12 mouse cellular contexts compared by ENCODE assay signal in genomic region chr5:77269399-77269798, GRCm38 (mm10). TPM values are rescaled to one million over a fixed set of nuclear protein-coding genes. Genes with fewer than 3 reads are reported as not detected.
DNase-seq lines count a peak whose midpoint lies in the region; ATAC-seq and TF ChIP-seq lines count a peak whose summit lies in the region.
"Had no signal": no experiment of that assay in that cellular context is flagged by ENCODE, and none has a peak within 500 bp of the region (broad histone marks: within the 10 kb centered on the region; RNA-seq: fewer than 3 reads in every experiment).

No protein-coding gene starts in this region.

- H3K4me2 ChIP-seq in heart, postnatal 0 days (ENCODE audit: low read depth, low read length) = no peak overlapping the region
- no peak overlapping the region for H3K4me2 ChIP-seq in midbrain, embryonic 11.5 days
- no peak overlapping the region for H3K4me2 ChIP-seq in midbrain, embryonic 14.5 days (ENCODE audit: low read length)
- H3K4me2 ChIP-seq: hindbrain, embryonic 15.5 days; neural tube, embryonic 15.5 days had no signal

- intact Hi-C loops in heart, postnatal 14 days (cut with DNase I) = no loop called here

- ATAC-seq in heart, postnatal 0 days (ENCODE audit: insufficient read depth, low read depth) = no peak
- ATAC-seq in midbrain, embryonic 11.5 days (ENCODE audit: low FRiP score) = no peak
- ATAC-seq in midbrain, embryonic 14.5 days (ENCODE audit: low FRiP score, low TSS enrichment) = no peak

- no peak for TF ChIP-seq EP300 in heart, postnatal 0 days (IDR thresholded peaks at IDR 0.05; ENCODE audit: low read depth)

- H3K4me1 ChIP-seq in heart, postnatal 0 days (ENCODE audit: control insufficient read depth, insufficient read depth) = peaks cover 16% of the 10 kb centered on the region
- H3K4me1 ChIP-seq in heart, embryonic 10.5 days = peaks cover 9% of the 10 kb centered on the region
- H3K4me1 ChIP-seq in midbrain, embryonic 11.5 days (ENCODE audit: control insufficient read depth, insufficient read depth, low read length) = peaks cover 8% of the 10 kb centered on the region; the same call in 1 of the 2 replicates
- H3K4me1 ChIP-seq in midbrain, embryonic 14.5 days (ENCODE audit: control insufficient read depth, insufficient read depth, low read length) = peaks cover 5% of the 10 kb centered on the region; the same call in 1 of the 2 replicates
- H3K4me1 ChIP-seq in small intestine, adult 2 months (ENCODE audit: control insufficient read depth, insufficient read depth, insufficient read length, low read length) = peaks cover 3% of the 10 kb centered on the region; the same call in 1 of the 2 replicates

- no peaks in the 10 kb centered on the region for H3K9me3 ChIP-seq in heart, postnatal 0 days (replicated peaks; ENCODE audit: control insufficient read depth, low read length)
- H3K9me3 ChIP-seq in heart, embryonic 10.5 days = no peaks in the 10 kb centered on the region
- no peaks in the 10 kb centered on the region for H3K9me3 ChIP-seq in midbrain, embryonic 11.5 days (ENCODE audit: control insufficient read depth, low read length)
- no peaks in the 10 kb centered on the region for H3K9me3 ChIP-seq in midbrain, embryonic 14.5 days (ENCODE audit: control insufficient read depth, low read length)
- H3K9me3 ChIP-seq: hindbrain, embryonic 15.5 days; neural tube, embryonic 15.5 days had no signal

- DNase-seq in heart, postnatal 0 days (ENCODE audit: low spot score) = no peak
- DNase-seq in heart, embryonic 10.5 days (ENCODE audit: low spot score) = no peak
- DNase-seq in midbrain, embryonic 11.5 days (ENCODE audit: low spot score, missing footprints) = peak; percentile 85
- DNase-seq in midbrain, embryonic 14.5 days = no peak
- peak; percentile 26 for DNase-seq in NIH3T3 (ENCODE audit: low read depth)
- DNase-seq in heart, postnatal 14 days = no peak
- DNase-seq in yolk sac, embryonic 10.5 days (ENCODE audit: low spot score) = no peak
- DNase-seq: layer of hippocampus, postnatal 36 days had no signal

- TF ChIP-seq POLR2A in small intestine, adult 2 months (IDR thresholded peaks at IDR 0.05; ENCODE audit: low read depth, low read length) = no peak

- H3K27me3 ChIP-seq in heart, postnatal 0 days (ENCODE audit: control insufficient read depth, insufficient read depth, low read length) = no peaks in the 10 kb centered on the region
- H3K27me3 ChIP-seq in heart, embryonic 10.5 days (ENCODE audit: insufficient read depth, poor library complexity, severe bottlenecking) = no peaks in the 10 kb centered on the region
- H3K27me3 ChIP-seq in midbrain, embryonic 11.5 days (ENCODE audit: control insufficient read depth, insufficient read depth, low read length) = no peaks in the 10 kb centered on the region; the same call in 1 of the 2 replicates
- H3K27me3 ChIP-seq in midbrain, embryonic 14.5 days (ENCODE audit: control insufficient read depth, insufficient read depth, low read length) = no peaks in the 10 kb centered on the region
- no peaks in the 10 kb centered on the region for H3K27me3 ChIP-seq in small intestine, adult 2 months (ENCODE audit: control insufficient read depth, insufficient read depth, low read length)
- H3K27me3 ChIP-seq: hindbrain, embryonic 15.5 days had no signal

- TF ChIP-seq CTCF in heart, postnatal 0 days (IDR thresholded peaks at IDR 0.05; ENCODE audit: low read depth) = peak; percentile 33
- peak; percentile 51; the same call in 1 of the 2 replicates for TF ChIP-seq CTCF in small intestine, adult 2 months (IDR thresholded peaks at IDR 0.05; ENCODE audit: extremely low read depth, insufficient read length, insufficient replicate concordance, low read depth, low read length)

- H3K4me3 ChIP-seq in heart, postnatal 0 days (ENCODE audit: low read depth, low read length) = no peak overlapping the region
- no peak overlapping the region for H3K4me3 ChIP-seq in heart, embryonic 10.5 days
- H3K4me3 ChIP-seq in midbrain, embryonic 11.5 days (ENCODE audit: low read depth, low read length) = no peak overlapping the region
- no peak overlapping the region for H3K4me3 ChIP-seq in midbrain, embryonic 14.5 days (replicated peaks; ENCODE audit: low read depth, low read length)
- H3K4me3 ChIP-seq in small intestine, adult 2 months (ENCODE audit: low read depth, low read length) = no peak overlapping the region
- H3K4me3 ChIP-seq: hindbrain, embryonic 15.5 days; neural tube, embryonic 15.5 days had no signal

- no peak overlapping the region for H3K27ac ChIP-seq in heart, postnatal 0 days (ENCODE audit: low read depth)
- no peak overlapping the region for H3K27ac ChIP-seq in heart, embryonic 10.5 days
- no peak overlapping the region for H3K27ac ChIP-seq in midbrain, embryonic 11.5 days (ENCODE audit: low read depth, low read length)
- H3K27ac ChIP-seq in midbrain, embryonic 14.5 days (replicated peaks; ENCODE audit: low read depth, low read length) = no peak overlapping the region
- H3K27ac ChIP-seq in small intestine, adult 2 months (ENCODE audit: insufficient read depth, low read depth, low read length) = no peak overlapping the region
- H3K27ac ChIP-seq: hindbrain, embryonic 15.5 days; neural tube, embryonic 15.5 days had no signal

- H3K36me3 ChIP-seq in heart, postnatal 0 days (replicated peaks; ENCODE audit: control insufficient read depth, insufficient read depth, low read length) = peaks cover 35% of the 10 kb centered on the region
- peaks cover 63% of the 10 kb centered on the region for H3K36me3 ChIP-seq in heart, embryonic 10.5 days
- peaks cover 20% of the 10 kb centered on the region for H3K36me3 ChIP-seq in midbrain, embryonic 11.5 days (ENCODE audit: control insufficient read depth, insufficient read depth, low read length)
- peaks cover 20% of the 10 kb centered on the region; the same call in 1 of the 2 replicates for H3K36me3 ChIP-seq in midbrain, embryonic 14.5 days (ENCODE audit: control insufficient read depth, insufficient read depth, low read length)
- peaks cover 11% of the 10 kb centered on the region; the same call in 1 of the 2 replicates for H3K36me3 ChIP-seq in small intestine, adult 2 months (ENCODE audit: control insufficient read depth, insufficient read depth, low read length)
- H3K36me3 ChIP-seq: hindbrain, embryonic 15.5 days had no signal

- 78% methylated on average over 8 of the region's 8 CpGs for WGBS in heart, postnatal 0 days
- 76% methylated on average over 8 of the region's 8 CpGs for WGBS in heart, embryonic 10.5 days
- 74% methylated on average over 8 of the region's 8 CpGs for WGBS in midbrain, embryonic 11.5 days
- WGBS in midbrain, embryonic 14.5 days = 80% methylated on average over 8 of the region's 8 CpGs
- 81% methylated on average over 8 of the region's 8 CpGs for WGBS in small intestine, adult 2 months

- H3K9ac ChIP-seq in heart, postnatal 0 days (replicated peaks; ENCODE audit: low read depth, low read length) = no peak overlapping the region
- H3K9ac ChIP-seq in midbrain, embryonic 11.5 days (ENCODE audit: low read length) = no peak overlapping the region
- H3K9ac ChIP-seq in midbrain, embryonic 14.5 days (replicated peaks; ENCODE audit: low read length) = no peak overlapping the region
- H3K9ac ChIP-seq: hindbrain, embryonic 15.5 days; neural tube, embryonic 15.5 days had no signal

RNA-seq across cellular contexts. Expression of gene Rest, which starts 4.1 kb away (rescaled TPM):
- 20.3 and 23.7 TPM in 2 replicates for total RNA-seq in heart, postnatal 0 days (2014; rRNA removed; ENCODE audit: low replicate concordance)
- 14.7 and 14.9 TPM in 2 replicates for polyA plus RNA-seq in heart, postnatal 0 days (2015; fragmentation: Nextera tagmentation; extraction: Ambion mirVana)
- 23.7 and 30.8 TPM in 2 replicates for polyA plus RNA-seq in heart, embryonic 10.5 days (2016; fragmentation: Nextera tagmentation; extraction: Ambion mirVana)
- polyA plus RNA-seq in midbrain, embryonic 11.5 days (2014; fragmentation: Nextera tagmentation; extraction: Ambion mirVana) = 18.4 and 21.6 TPM in 2 replicates
- polyA plus RNA-seq in midbrain, embryonic 14.5 days (2014; fragmentation: Nextera tagmentation; extraction: Ambion mirVana) = 5.6 and 8.4 TPM in 2 replicates
- 1.3 and 2.5 TPM in 2 replicates for polyA plus RNA-seq in small intestine, adult 2 months (2012; rRNA removed)
- 10 to 100 TPM; 17.4 to 18.1 TPM for total RNA-seq in heart, postnatal 14 days (2021)

RNA-seq across cellular contexts. Expression of gene Noa1, which starts 40.5 kb away (rescaled TPM):
- total RNA-seq in heart, postnatal 0 days (2014; rRNA removed; ENCODE audit: low replicate concordance) = 9.0 and 11.2 TPM in 2 replicates
- polyA plus RNA-seq in heart, postnatal 0 days (2015; fragmentation: Nextera tagmentation; extraction: Ambion mirVana) = 15.6 and 16.1 TPM in 2 replicates
- 25.0 and 31.6 TPM in 2 replicates for polyA plus RNA-seq in heart, embryonic 10.5 days (2016; fragmentation: Nextera tagmentation; extraction: Ambion mirVana)
- polyA plus RNA-seq in midbrain, embryonic 11.5 days (2014; fragmentation: Nextera tagmentation; extraction: Ambion mirVana) = 34.1 and 36.6 TPM in 2 replicates
- 35.9 and 36.1 TPM in 2 replicates for polyA plus RNA-seq in midbrain, embryonic 14.5 days (2014; fragmentation: Nextera tagmentation; extraction: Ambion mirVana)
- 9.6 and 10.9 TPM in 2 replicates for polyA plus RNA-seq in small intestine, adult 2 months (2012; rRNA removed)
- total RNA-seq in heart, postnatal 14 days (2021) = 10 to 100 TPM; 18.0 to 21.0 TPM

RNA-seq across cellular contexts. Expression of gene Polr2b, which starts 40.5 kb away (rescaled TPM):
- total RNA-seq in heart, postnatal 0 days (2014; rRNA removed; ENCODE audit: low replicate concordance) = 21.8 and 32.0 TPM in 2 replicates
- polyA plus RNA-seq in heart, postnatal 0 days (2015; fragmentation: Nextera tagmentation; extraction: Ambion mirVana) = 24.0 and 26.4 TPM in 2 replicates
- 53.9 and 60.3 TPM in 2 replicates for polyA plus RNA-seq in heart, embryonic 10.5 days (2016; fragmentation: Nextera tagmentation; extraction: Ambion mirVana)
- 113 and 124 TPM in 2 replicates for polyA plus RNA-seq in midbrain, embryonic 11.5 days (2014; fragmentation: Nextera tagmentation; extraction: Ambion mirVana)
- 59.2 and 77.2 TPM in 2 replicates for polyA plus RNA-seq in midbrain, embryonic 14.5 days (2014; fragmentation: Nextera tagmentation; extraction: Ambion mirVana)
- polyA plus RNA-seq in small intestine, adult 2 months (2012; rRNA removed) = 1.5 and 7.6 TPM in 2 replicates
- total RNA-seq in heart, postnatal 14 days (2021) = 10 to 100 TPM; 31.5 to 31.8 TPM

RNA-seq across cellular contexts. Expression of gene Spink2, which starts 58.1 kb away (rescaled TPM):
- 22.6 TPM in 1 of 2 replicates, not detected in the other for total RNA-seq in heart, postnatal 0 days (2014; rRNA removed; ENCODE audit: low replicate concordance)
- 1.5 and 2.1 TPM in 2 replicates for polyA plus RNA-seq in heart, postnatal 0 days (2015; fragmentation: Nextera tagmentation; extraction: Ambion mirVana)
- polyA plus RNA-seq in heart, embryonic 10.5 days (2016; fragmentation: Nextera tagmentation; extraction: Ambion mirVana) = 4.7 and 8.5 TPM in 2 replicates
- polyA plus RNA-seq in midbrain, embryonic 11.5 days (2014; fragmentation: Nextera tagmentation; extraction: Ambion mirVana) = 0.55 and 0.68 TPM in 2 replicates
- polyA plus RNA-seq in midbrain, embryonic 14.5 days (2014; fragmentation: Nextera tagmentation; extraction: Ambion mirVana) = 0.38 TPM in 1 of 2 replicates, not detected in the other
- 0.25 TPM in 1 of 2 replicates, not detected in the other for polyA plus RNA-seq in small intestine, adult 2 months (2012; rRNA removed)
- under 1 TPM in 1 of 2 experiments, not detected in 1; 0.37 TPM for total RNA-seq in heart, postnatal 14 days (2021)
- total RNA-seq: gastrocnemius, adult 8-10 months; layer of hippocampus, postnatal 36 days had no signal

Comparison
In these comparisons a context has a peak if more than half of its experiments do, and no peak if none do; other contexts are left out.
1. DNase-seq: peak in midbrain, embryonic 11.5 days (single experiment) and NIH3T3 (single experiment); none in heart, postnatal 0 days (single experiment), heart, embryonic 10.5 days (single experiment), midbrain, embryonic 14.5 days (single experiment), heart, postnatal 14 days (0 of 2) and yolk sac, embryonic 10.5 days (single experiment).